Mouse (Mus musculus): ENCODE results near the gene Idh3g.
"Not testable (repeated sequence)": the region's sequence is repeated elsewhere in the genome, so short reads cannot be mapped to it uniquely, and the experiment has no call there.

The Idh3g gene

DNA sequence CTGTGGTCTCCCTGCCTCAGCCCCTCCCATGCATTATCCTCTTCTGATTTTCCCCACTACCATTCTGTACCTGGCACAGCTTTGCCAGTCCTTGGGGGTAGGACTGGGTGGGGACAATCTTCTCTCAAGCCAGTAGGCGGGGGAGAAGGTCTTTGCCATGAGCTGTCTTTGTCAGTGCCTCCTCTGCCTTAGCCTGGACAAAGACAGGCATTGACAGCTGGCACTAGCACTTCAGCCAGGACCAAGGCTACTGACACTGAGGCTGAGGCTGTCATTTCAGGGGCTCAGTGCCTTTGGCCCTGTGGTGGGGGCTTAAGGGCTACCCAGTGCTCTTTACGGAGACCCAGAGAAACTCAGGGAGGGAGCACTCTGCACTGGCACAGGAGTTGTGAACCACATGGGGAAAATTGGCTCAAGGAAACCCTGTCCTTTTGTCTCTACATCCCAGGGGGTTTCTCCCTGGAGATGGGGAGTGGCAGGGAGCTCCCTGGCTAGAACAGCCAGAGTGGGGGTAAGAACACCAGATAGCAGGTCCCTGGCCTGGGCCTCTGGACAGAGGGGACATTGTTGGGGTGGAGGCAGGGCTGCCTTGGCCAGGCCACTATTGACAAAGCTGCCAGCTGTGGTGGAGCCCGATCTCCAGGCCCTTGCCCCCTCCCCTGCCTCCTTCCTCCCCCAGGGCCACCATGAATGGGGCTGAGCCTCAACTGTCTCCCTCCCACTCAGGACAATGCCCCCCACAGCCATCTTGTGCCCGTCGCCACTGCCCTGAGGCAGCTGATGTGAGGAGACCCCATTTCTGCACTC lies 30.2 kb downstream of the Idh3g start, which contains the start of gene Plxnb3:
Plxnb3 (plus strand) TSS at position 757 of the 807 bp plus-strand sequence.
- DNase-seq, result no peak

DNA sequence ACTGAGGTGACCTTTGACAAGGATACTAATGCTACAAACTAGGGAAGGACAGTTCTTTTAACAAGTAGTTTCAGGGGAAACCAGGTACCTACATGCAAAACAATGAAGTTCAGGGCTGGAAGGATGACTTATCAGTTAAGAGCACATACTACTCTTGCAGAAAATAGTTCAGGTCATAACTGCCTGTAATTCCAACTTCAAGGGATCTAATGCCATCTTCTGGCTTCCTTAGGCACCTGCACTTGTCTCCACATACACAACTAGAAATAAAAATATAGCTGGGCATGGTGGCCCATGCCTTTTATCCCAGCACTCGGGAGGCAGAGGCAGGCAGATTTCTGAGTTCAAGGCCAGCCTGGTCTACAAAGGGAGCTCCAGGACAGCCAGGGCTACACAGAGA lies 37.7 kb downstream of the Idh3g start:
- DNase-seq, result no peak

DNA sequence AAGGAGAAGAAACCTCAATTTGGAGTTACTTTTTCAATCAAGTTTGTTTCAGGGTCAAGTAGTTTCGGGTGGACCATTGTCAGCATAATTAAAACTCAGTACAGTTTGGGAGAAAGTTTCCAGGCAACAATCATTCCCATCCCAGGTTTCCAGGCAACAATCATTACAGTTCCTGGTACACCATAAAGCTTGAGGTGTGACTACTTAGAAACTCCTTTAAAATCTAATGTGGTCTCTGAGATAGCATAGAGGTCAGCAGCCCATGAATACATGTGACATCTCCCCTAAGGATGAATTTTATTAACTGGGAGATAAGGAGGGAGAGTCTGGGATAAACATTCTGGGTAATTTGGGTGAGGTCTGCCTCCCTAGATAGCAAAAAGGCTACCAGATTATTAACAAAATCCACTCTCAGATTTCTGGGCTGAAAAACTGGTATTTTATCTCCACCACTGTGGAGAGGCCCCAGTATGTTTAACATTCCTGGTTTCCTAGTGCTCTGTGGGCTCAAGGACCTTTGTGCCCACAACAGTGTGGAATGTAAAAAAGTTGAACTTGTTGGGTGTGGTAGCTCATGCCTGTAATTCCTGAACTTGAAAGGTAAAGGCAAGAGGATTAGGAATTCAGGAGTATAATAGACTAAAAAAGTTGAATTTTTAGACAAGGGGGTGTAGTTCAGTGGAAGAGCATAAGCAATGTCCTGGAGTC lies 41.8 kb downstream of the Idh3g start:
- no peak for DNase-seq

DNA sequence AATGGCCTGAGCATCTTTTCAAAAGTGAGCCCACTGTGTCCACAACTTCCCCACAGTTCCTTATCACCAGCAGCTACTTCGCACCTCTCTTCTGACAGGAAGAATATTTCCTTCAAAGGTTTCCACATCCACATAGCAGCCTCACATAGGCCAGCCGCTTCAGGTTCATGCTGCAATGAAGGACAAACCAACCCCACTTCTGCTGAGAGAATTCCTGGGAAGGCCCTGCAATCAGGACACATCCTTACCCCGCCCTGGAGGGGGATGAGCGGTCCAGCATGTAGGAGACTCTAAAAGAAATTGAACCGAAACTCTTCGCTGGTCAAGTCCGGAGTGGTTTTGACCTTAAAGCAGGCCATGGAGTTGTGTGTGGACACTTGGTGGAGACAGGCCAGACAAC lies 46.9 kb downstream of the Idh3g start:
- DNase-seq, result not testable (repeated sequence)

DNA sequence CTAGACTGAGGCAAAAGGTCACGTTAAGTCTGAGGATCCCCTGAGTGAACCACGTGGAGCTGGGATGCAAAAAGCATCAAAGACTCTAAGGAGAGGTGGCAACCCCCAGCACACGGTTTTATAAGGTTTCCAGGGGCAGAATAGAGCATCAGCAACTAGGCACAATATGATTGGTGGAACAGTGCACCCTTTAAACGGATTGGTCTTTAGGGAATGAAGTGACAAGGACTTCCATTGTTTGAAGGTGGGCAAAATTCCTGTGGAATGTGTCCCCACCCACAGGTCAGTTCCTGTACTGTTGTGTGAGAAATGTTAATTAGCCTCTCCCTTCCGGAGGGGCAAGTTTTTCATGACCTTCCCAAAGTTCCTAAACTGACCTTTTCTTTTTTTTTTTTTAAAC lies 47.5 kb downstream of the Idh3g start:
- no peak for DNase-seq

DNA sequence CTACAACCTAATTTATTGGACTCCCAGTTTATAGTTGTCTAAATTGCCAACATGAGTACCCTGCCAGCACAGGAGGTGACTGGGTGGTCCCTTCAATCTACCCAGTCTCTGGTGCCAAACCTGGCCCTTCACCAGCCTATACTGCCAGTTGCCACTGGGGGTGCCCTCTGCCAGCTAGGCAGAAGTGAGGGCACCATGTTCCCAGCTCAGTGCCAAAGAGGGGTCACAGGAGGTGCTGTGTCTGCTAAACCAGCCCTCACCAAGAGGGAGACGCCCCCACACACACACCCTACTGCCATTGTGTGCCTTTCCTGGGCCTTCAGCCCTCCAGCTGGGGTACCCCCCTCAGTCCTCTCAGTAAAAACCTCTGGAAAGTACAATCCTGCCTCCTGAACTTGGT lies 48.5 kb downstream of the Idh3g start:
- DNase-seq, result no peak

DNA sequence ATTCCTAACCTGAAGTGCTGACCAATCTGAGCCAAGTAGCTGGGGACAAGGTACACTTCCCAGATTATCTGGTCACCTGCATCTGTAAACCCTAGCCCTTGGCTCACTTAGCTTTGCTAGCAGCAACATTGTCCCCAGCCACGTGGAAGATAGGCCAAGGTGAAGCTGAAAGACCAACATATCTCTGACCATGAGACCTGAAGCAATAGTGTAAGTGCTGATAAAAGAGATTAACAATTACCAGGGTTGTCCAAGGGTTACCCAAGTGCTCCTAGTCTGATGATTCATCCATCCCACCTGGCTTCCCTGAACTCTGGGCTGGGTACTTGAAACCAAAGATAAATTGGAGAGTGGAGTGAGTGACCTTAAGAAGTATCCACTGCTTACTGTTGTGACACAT lies 55.8 kb downstream of the Idh3g start:
- DNase-seq, result no peak
